Mouse (Mus musculus): ENCODE data around the gene Fbxl17. TPM values are rescaled to one million over a fixed set of nuclear protein-coding genes. Genes with fewer than 3 reads are reported as not detected.

The Fbxl17 gene
- polyA plus RNA-seq, 1 experiment from 2014 or later = 11.1 TPM

- Histone ChIP-seq H3K9me3 (replicated peaks) (no peaks in the 10 kb centered on the region), H3K4me1 (replicated peaks) (peaks cover 5% of the 10 kb centered on the region; the same call in 1 of the 2 replicates), H3K9ac (no peak overlapping the region), H3K27ac (no peak overlapping the region), H3K4me3 (no peak overlapping the region), H3K36me3 (no peaks in the 10 kb centered on the region), H3K27me3 (no peaks in the 10 kb centered on the region), H3K4me2 (no peak overlapping the region)
- no peak for ATAC-seq (replicated peaks; ENCODE audit: insufficient number of reproducible peaks, insufficient read depth, low FRiP score, low read depth)
- WGBS = 83% methylated on average over 3 of the region's 3 CpGs
Measured at GRCm38 (mm10) chr17:63017605-63018167, 482.1 kb downstream of the Fbxl17 start.

DNA sequence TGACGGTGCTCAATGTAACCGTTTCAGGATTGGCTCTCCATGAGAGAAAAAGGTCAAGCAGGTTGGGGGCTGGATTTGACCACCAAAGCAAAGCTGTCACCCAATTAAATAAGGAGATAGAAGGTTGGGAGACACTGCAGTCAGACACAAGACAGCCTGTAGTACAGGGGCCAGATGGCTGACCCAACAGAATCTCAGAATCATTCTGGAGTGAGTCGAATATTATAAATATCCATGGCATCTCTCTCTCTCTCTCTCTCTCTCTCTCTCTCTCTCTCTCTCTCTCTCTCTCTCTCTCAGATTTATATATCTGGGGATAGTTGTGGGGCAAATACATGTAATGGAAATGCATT, 487.3 kb downstream of the Fbxl17 start:
- Histone ChIP-seq H3K4me3 (no peak overlapping the region), H3K4me1 (replicated peaks) (peaks cover 18% of the 10 kb centered on the region), H3K4me2 (no peak overlapping the region), H3K36me3 (no peaks in the 10 kb centered on the region), H3K9ac (no peak overlapping the region), H3K27ac (peak overlapping the region; percentile 77), H3K9me3 (replicated peaks) (no peaks in the 10 kb centered on the region), H3K27me3 (no peaks in the 10 kb centered on the region)
- peak; percentile 48; the same call in 1 of the 2 replicates for ATAC-seq (replicated peaks; ENCODE audit: insufficient number of reproducible peaks, insufficient read depth, low FRiP score, low read depth)
- 26% methylated on average over 3 of the region's 3 CpGs for WGBS

- H3K4me1 ChIP-seq (replicated peaks) = peaks cover 18% of the 10 kb centered on the region
- H3K4me2 ChIP-seq = no peak overlapping the region
- no peaks in the 10 kb centered on the region for H3K27me3 ChIP-seq
- no peaks in the 10 kb centered on the region for H3K9me3 ChIP-seq (replicated peaks)
- peak overlapping the region; percentile 77 for H3K27ac ChIP-seq
- 48% methylated on average over 13 of the region's 13 CpGs for WGBS
- no peak overlapping the region for H3K4me3 ChIP-seq
- H3K36me3 ChIP-seq = no peaks in the 10 kb centered on the region
- peak; percentile 93 for ATAC-seq (replicated peaks; ENCODE audit: insufficient number of reproducible peaks, insufficient read depth, low FRiP score, low read depth)
- no peak overlapping the region for H3K9ac ChIP-seq
Measured at GRCm38 (mm10) chr17:63011893-63012570, 487.8 kb downstream of the Fbxl17 start.

DNA sequence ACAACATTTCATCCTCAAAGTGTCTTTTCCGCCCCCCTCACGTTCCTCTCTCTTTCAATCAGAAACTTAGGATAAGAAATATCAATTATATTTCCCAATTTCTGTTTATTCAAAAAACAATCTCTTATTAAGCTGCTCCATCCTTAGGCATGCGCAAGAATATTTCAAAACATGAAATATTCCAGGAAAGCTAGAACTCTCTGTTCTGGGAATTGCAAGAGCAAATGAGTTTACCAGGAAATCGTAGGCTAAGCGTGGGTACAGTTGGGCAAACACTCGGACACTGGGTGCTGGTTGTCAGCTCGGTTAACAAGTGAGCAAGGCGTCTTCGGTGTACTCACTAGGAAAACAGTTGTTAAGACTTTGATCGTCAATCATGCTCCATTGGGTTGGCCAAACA, 489.0 kb downstream of the Fbxl17 start:
- Histone ChIP-seq H3K9ac (no peak overlapping the region), H3K4me1 (replicated peaks) (peaks cover 18% of the 10 kb centered on the region), H3K9me3 (replicated peaks) (no peaks in the 10 kb centered on the region), H3K4me3 (no peak overlapping the region), H3K36me3 (no peaks in the 10 kb centered on the region), H3K27me3 (no peaks in the 10 kb centered on the region), H3K27ac (no peak overlapping the region), H3K4me2 (no peak overlapping the region)
- 91% methylated on average over 10 of the region's 10 CpGs for whole genome bisulfite sequencing
- no peak for ATAC-seq (replicated peaks; ENCODE audit: insufficient number of reproducible peaks, insufficient read depth, low FRiP score, low read depth)

- no peak overlapping the region for H3K4me3 ChIP-seq
- no peak overlapping the region for H3K9ac ChIP-seq
- no peak overlapping the region for H3K4me2 ChIP-seq
- H3K4me1 ChIP-seq (replicated peaks) = peaks cover 18% of the 10 kb centered on the region
- WGBS = 79% methylated on average over 4 of the region's 4 CpGs
- H3K9me3 ChIP-seq (replicated peaks) = no peaks in the 10 kb centered on the region
- H3K36me3 ChIP-seq = no peaks in the 10 kb centered on the region
- no peak for ATAC-seq (replicated peaks; ENCODE audit: insufficient number of reproducible peaks, insufficient read depth, low FRiP score, low read depth)
- no peak overlapping the region for H3K27ac ChIP-seq
- H3K27me3 ChIP-seq = no peaks in the 10 kb centered on the region
Measured at GRCm38 (mm10) chr17:63008788-63009187, 491.0 kb downstream of the Fbxl17 start.

- Histone ChIP-seq H3K27ac (no peak overlapping the region), H3K27me3 (no peaks in the 10 kb centered on the region), H3K4me3 (no peak overlapping the region), H3K9me3 (replicated peaks) (no peaks in the 10 kb centered on the region), H3K36me3 (no peaks in the 10 kb centered on the region), H3K9ac (no peak overlapping the region), H3K4me1 (replicated peaks) (peaks cover 18% of the 10 kb centered on the region), H3K4me2 (no peak overlapping the region)
- no peak for ATAC-seq (replicated peaks; ENCODE audit: insufficient number of reproducible peaks, insufficient read depth, low FRiP score, low read depth)
- 35% methylated on average over 5 of the region's 5 CpGs for WGBS
Measured at GRCm38 (mm10) chr17:63008277-63008676, 491.5 kb downstream of the Fbxl17 start.

GRCm38 (mm10) chr17:63007876-63008275, 491.9 kb downstream of the Fbxl17 start:
- Histone ChIP-seq H3K36me3 (no peaks in the 10 kb centered on the region), H3K9ac (no peak overlapping the region), H3K27me3 (no peaks in the 10 kb centered on the region), H3K27ac (no peak overlapping the region), H3K4me3 (no peak overlapping the region), H3K4me2 (no peak overlapping the region), H3K4me1 (replicated peaks) (peaks cover 14% of the 10 kb centered on the region), H3K9me3 (replicated peaks) (no peaks in the 10 kb centered on the region)
- WGBS = 80% methylated on average over 12 of the region's 12 CpGs
- ATAC-seq (replicated peaks; ENCODE audit: insufficient number of reproducible peaks, insufficient read depth, low FRiP score, low read depth) = no peak

Small RNA genes lying within 50 kb of the gene (microRNA-seq; reads per million reads assigned to microRNA genes)
- gene Gm24813 = not detected
